Mouse (Mus musculus) duodenum, adult 2 months (tissue): ENCODE measurements around the gene Dlx2. TPM values are rescaled to one million over a fixed set of nuclear protein-coding genes. Genes with fewer than 3 reads are reported as not detected.

Experiments
- polyA plus RNA-seq: library from polyadenylated mRNA; depleted of rRNA; stranded (reverse); fragments of >200 nt; gene quantifications from 2 replicates; pipeline ENCODE4 v1.2.3, GENCODE M21; 2012; ENCODE audit warnings: low replicate concordance; rRNA removed

The Dlx2 gene
- polyA plus RNA-seq = 0.58 TPM in 2 replicates

DNA sequence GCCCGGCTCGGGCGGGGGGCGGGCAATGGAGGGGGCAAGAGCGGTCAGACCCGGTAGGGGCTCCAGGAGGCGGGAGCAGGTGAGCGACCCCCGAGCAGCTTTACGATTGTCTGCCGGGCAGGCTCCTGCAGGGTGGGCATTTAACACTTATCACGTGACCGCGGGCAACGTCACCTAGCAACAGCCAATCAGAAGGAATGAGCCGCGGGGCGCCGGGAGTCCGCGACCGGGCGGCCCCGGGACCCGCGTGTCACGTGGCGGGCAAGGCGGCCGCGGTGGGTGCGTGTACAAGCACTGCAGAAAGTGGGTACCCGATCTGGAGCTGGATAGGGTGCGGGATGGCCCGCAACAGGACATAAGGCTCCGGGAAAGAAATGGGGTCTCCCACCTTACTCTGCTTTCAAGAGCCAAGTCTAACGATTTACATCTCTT, at the start of gene Dlx2:
Dlx2 (minus strand) TSS at position 115 of the 432 bp plus-strand sequence.

GRCm38 (mm10) chr2:71528014-71528713, 18.4 kb downstream of the Dlx2 start, which contains the start of gene Dlx1:
Dlx1 (plus strand) TSS chr2:71528113.

Other genes starting within 250 kb of the Dlx2 start
- gene Slc25a12, start 179.0 kb downstream of the Dlx2 start, polyA plus RNA-seq = 9.8 and 12.2 TPM in 2 replicates
- 0.36 and 0.50 TPM in 2 replicates for gene Hat1, start 157.8 kb downstream of the Dlx2 start, polyA plus RNA-seq
- 3.4 and 3.6 TPM in 2 replicates for gene Metap1d, start 93.5 kb downstream of the Dlx2 start, polyA plus RNA-seq
- gene Dlx1, start 18.6 kb downstream of the Dlx2 start, polyA plus RNA-seq = 0.24 and 0.74 TPM in 2 replicates
- gene Itga6, start 198.9 kb upstream of the Dlx2 start, polyA plus RNA-seq = 16.3 and 19.3 TPM in 2 replicates